Mouse (Mus musculus) neural tube, embryonic 10.5 days (tissue): Measurements from ENCODE around the gene Mrpl19.

Experiments used
- DNase-seq: peaks from one replicate; pipeline ENCODE4 v3.0.0-alpha.2; 2017; ENCODE audit warnings: low spot score; ENCODE audit errors: extremely low spot score

Gene Mrpl19

GRCm38 (mm10) chr6:81965296-81966067 lies at the start of gene Mrpl19:
Gene Mrpl19, minus strand, starts transcription at chr6:81965958.
- peak; percentile 89 for DNase-seq

- no peak for DNase-seq
Measured at GRCm38 (mm10) chr6:82012392-82012791, 46.6 kb upstream of the Mrpl19 start.

GRCm38 (mm10) chr6:81990049-81990810 lies 24.5 kb upstream of the Mrpl19 start:
- DNase-seq, result no peak

- no peak for DNase-seq
Measured at GRCm38 (mm10) chr6:81988341-81988740, 22.6 kb upstream of the Mrpl19 start.

DNA sequence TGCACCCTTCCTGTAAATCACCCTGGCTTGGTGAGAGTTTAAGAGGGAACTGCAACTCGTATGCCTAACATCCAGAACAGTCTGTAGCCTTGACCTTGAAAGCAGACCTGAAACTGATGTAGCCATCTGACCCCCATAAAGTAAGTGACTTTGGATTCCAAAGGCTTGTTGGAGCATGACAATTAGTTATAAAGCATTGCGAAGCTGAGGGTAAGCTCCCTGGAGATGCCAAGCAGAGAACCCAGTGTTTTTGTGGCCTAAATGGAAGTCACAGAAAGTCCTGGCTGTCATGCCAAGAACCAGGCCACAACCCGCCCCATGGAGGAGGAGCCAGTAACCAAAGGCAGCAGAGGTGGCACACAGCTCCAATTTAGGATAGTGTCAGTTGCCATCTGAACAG lies 21.8 kb upstream of the Mrpl19 start:
- no peak for DNase-seq

DNA sequence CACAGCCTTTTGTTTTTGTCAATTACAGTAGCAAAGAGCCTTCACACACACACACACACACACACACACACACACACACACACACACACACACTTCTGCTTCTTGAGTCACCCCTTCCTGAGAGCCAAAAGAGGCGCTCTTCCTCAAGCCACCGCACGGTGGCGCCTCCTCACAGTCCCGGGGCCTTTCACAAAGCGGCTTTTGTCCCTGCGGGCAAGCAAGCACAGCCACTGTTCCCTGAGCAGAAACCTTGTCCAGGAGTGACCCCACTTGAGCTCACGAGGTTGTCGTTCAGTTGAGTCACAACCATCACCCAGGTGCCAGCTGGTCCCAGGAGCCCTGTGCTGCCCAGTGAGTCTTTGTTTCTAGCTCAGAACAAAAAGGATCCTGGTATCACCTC lies 21.3 kb upstream of the Mrpl19 start:
- DNase-seq, result peak; percentile 83

GRCm38 (mm10) chr6:81986599-81986998 lies 20.8 kb upstream of the Mrpl19 start:
- DNase-seq, result no peak

DNA sequence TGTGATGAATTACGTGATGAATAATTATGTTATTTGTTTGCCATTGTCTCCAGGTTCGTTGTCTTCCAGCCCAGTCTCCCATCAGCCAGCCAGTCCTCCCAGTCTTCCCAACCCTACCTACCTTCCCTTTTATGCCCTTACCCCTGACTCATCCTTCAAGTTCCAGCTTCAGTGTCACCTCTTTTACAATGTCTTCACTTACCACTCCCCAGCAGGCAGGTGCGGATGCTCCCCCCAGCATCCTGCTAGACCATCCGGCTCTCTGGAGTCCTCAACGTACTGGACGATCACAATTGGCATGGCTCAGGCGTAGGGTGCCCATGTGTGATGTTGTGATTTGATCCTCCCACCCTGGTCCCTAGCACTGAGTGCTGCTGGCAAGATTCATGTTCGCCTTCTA lies 20.4 kb upstream of the Mrpl19 start:
- no peak for DNase-seq

GRCm38 (mm10) chr6:81979286-81979685 lies 13.5 kb upstream of the Mrpl19 start:
- no peak for DNase-seq

DNA sequence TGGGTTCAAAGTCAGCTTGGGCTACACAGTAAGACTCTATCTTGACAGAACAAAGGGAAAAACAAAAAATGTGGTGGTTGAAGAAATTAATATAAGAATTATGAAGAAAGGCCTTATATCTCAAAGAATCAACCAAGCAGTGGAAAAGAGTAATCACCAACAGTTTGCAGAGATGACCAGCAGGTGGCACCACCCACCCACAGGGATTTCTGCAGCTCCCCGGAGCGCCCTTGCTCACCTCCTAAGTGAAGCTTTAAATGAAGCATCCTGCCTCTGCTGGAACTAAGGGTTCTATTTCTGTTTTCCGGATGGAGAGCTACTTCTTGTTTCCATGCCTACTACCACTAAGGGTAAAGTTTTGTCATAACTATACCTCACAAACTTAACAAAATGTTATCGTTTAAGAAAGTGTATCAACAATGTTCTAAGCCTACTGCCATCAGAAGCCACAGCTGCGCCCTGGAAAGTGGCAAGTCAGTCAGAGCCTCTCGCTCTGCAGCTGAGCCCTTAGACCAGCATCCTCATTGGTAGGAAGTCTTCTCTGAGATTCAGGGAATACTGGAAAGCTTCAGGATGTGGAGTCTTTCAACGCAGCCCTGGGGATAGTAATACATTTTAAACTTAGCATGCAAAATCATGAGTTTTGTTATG lies 10.3 kb upstream of the Mrpl19 start:
- DNase-seq, result peak; percentile 72

DNA sequence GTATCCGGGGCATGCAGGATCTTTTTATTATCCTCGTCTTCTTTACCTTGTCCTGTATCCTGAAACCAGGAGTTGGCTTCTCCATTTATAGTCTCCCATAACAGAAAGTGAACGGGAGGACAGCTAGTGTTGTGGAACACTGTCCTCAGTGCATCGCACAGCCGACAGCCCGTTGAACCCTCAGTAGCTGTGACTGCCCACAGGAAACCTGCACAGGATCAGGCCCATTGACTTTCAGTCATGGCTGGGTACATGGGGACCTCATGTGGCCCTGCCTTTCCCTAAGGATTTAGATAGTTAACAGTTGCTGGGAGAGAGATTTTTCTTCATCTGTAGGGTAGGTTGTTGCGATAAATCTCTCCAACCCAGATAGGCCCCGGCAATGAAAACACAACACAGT lies 6.8 kb upstream of the Mrpl19 start:
- no peak for DNase-seq

- DNase-seq, result no peak
Measured at GRCm38 (mm10) chr6:81971196-81971595, 5.4 kb upstream of the Mrpl19 start.

DNA sequence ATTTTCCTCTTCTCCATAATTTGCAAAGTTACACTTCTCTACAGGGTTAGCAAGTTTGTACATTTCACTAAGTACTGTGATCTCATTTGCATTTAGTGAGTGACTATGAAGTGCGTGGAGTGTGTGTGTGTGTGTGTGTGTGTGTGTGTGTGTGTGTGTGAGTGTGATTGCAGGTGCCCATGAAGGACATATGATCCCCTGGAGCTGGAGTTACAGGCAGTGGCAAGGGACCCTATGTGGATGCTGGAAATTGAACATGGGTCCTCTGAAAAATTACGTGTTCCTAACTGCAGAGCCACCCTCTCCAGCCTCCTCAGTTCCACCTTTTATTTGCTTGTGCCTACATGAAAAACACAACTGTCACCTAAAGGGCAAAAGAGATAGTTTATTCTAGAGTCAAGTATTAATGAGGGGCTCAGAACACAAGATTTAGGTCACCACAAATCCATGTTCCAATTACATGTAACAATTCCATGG lies 348 bp upstream of the Mrpl19 start:
- no peak for DNase-seq

- no peak for DNase-seq
Measured at GRCm38 (mm10) chr6:81960284-81960683, 5.5 kb downstream of the Mrpl19 start.

DNA sequence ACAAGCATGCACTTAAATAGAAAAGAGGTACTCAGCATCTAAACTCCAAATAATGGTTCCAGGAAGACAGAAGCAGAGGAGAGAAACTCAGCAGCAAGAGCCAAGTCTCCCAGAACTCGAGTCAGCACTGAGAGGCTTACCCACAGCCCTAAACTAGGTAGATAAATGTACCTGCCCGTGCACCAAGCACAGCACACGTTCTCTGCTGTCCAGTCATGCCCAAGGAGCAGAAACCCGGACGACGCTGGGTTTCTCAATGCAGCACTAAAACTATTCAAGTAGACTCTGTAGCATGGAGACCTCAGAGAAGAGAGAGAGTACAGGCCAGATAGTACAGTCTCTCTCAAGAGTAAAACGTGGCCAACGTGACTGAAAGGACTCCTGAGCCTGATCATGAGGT lies 5.9 kb downstream of the Mrpl19 start:
- no peak for DNase-seq

DNA sequence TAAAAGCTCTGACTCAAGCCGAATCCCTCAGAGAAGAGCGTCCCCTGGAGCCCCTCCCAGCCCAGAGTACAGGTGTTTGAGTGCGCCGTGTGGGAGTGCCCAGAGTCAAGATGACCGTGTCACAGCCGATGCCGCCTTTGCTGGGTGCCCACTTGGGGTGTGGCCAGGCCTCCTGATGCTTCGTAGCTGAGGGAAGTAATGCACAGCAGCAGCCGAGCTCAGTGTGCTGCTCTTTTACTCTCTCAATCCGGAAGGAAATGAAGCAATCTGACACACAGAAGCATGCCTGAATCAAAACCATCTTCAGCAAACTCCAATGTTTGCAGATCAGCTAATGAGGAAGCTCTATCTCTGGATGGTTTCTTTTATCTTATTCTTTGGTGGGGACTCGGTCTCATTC lies 7.8 kb downstream of the Mrpl19 start:
- DNase-seq, result no peak

- DNase-seq, result no peak
Measured at GRCm38 (mm10) chr6:81956399-81956798, 9.4 kb downstream of the Mrpl19 start.

DNA sequence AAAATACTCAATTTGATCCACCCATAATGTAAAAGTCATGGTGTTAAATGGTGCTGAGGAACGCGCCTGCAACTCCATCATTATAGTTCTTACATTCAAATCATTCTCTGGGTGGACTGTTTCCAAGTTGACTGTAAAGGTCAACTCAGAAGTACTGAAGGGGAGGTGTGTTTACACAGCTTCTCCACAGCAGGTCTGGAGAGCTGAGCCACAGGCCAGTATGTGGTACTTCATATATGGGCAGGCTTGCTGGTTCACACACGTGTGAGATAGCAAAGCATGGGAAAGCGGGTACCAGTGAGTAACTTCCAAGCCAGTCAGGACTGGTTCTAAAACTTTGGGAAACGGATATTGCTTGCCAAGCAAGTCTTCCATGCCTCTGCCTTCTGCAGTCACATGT lies 10.6 kb downstream of the Mrpl19 start:
- no peak for DNase-seq

DNA sequence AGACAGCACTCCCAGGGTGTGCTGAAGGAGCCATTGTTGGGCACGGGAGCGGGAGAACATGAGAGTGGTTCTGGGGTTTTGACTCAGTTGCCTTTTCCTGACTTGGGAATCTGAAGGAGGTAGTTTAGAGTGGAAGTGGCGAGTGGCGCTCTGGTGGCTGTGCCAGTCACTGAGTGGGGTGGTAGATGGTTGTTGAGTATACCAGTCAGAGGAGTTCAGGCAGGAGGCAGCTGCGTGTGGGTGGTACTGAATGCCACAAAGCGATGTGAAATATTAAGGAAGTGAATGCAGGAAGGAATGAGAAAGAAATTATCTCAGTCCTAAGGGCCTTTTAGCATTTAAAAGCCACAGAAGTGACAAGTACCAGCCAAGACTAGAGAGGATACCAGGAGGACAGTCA lies 18.9 kb downstream of the Mrpl19 start:
- DNase-seq, result no peak

- no peak for DNase-seq
Measured at GRCm38 (mm10) chr6:81944432-81944831, 21.3 kb downstream of the Mrpl19 start.

GRCm38 (mm10) chr6:81943281-81943680 lies 22.5 kb downstream of the Mrpl19 start:
- no peak for DNase-seq

GRCm38 (mm10) chr6:81941718-81942117 lies 24.0 kb downstream of the Mrpl19 start:
- no peak for DNase-seq
